Mouse (Mus musculus) E14TG2a.4 (cell line): Measurements from ENCODE around the gene Erich4.

Experiments
- CTCF ChIP-seq: conservative IDR thresholded peaks from 2 replicates; pipeline ENCODE4 v1.5.1; 2014; ENCODE audit warnings: low read length
- POU5F1 ChIP-seq: IDR thresholded peaks from 2 replicates; pipeline ENCODE4 v1.6.1; 2014; ENCODE audit warnings: low read length, borderline replicate concordance

DNA sequence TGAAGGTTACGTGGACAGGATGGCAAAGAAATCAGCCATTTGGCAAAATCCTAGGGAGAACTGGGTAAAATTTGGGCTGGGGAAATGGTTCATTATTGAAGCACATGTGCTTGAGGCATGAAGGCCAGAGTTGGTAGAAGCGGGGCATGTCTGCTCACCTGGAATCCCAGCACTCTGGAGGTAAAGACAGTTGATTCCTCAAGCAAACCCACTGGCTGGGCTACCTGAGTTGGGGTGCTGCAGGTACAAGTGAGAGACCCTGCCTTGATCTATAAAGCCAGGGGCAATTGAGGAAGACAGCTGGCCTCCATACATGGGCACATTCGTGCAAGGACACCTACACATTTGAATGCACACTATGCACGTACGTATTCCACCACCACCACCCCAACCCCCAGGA, 4.4 kb upstream of the Erich4 start:
- TF ChIP-seq CTCF: no peak
- TF ChIP-seq POU5F1: no peak
